Mouse (Mus musculus) subcutaneous adipose tissue, adult 2 months (tissue): Measurements from ENCODE around the gene Slk. TPM values are rescaled to one million over a fixed set of nuclear protein-coding genes. Genes with fewer than 3 reads are reported as not detected.

Source experiments
- polyA plus RNA-seq: library from polyadenylated mRNA; depleted of rRNA; stranded (reverse); fragments of >200 nt; gene quantifications from 2 replicates; pipeline ENCODE4 v1.2.3, GENCODE M21; 2012; ENCODE audit warnings: low replicate concordance; rRNA removed

The Slk gene
- 11.7 and 16.4 TPM in 2 replicates for polyA plus RNA-seq

GRCm38 (mm10) chr19:47579225-47579787, at the start of gene Slk:
Gene Slk, plus strand, starts transcription at chr19:47579678.

GRCm38 (mm10) chr19:47537300-47537792, 42.1 kb upstream of the Slk start, which contains the start of gene Stn1:
Gene Stn1, minus strand, starts transcription at chr19:47537507.

GRCm38 (mm10) chr19:47691994-47692393, 112.5 kb downstream of the Slk start, which contains the start of gene Col17a1:
Gene Col17a1, minus strand, starts transcription at chr19:47692094.

Other genes with a start within 250 kb of the Slk start
- gene Sh3pxd2a, start 115.3 kb upstream of the Slk start, polyA plus RNA-seq: 89.6 and 123 TPM in 2 replicates
- gene Stn1, start 42.2 kb upstream of the Slk start, polyA plus RNA-seq: 20.8 and 36.2 TPM in 2 replicates
- 0.43 and 2.0 TPM in 2 replicates for gene Col17a1, start 112.4 kb downstream of the Slk start, polyA plus RNA-seq
- 75.2 and 88.3 TPM in 2 replicates for gene Sfr1, start 152.0 kb downstream of the Slk start, polyA plus RNA-seq